Mouse (Mus musculus): ENCODE measurements at regions not wholly inside any gene's neighbourhood (a gene's known extent, or its start where the extent isn't known, plus 50 kb on each side); places are given as distances from the start of the nearest gene placed in this dataset.

DNA sequence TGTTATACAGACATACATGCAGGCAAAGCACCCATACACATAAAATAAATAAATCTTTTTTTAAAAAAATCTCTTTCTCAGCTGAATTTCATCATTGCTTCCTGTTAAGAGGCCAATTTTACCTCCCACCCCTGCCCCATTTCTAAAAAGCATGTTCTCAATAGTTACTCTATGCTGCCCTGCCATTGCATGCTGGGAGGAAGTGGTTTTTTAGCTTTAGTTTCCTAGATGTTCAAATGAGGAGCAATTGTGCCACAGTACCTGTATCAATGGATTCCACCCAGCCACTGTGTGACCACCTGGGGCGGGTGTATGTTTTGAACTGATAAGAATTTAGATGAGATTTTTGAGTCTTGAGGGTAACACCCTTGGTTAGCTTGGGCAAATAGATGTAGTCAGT is 53.3 kb upstream of the Prkcq start:
- TF ChIP-seq POLR2A (IDR thresholded peaks at IDR 0.05; ENCODE audit: insufficient read depth, low read length): no peak
- TF ChIP-seq CTCF (IDR thresholded peaks at IDR 0.05; ENCODE audit: low read depth, low read length): no peak
